Mouse (Mus musculus): Measurements from ENCODE around the gene Ece2. TPM values are rescaled to one million over a fixed set of nuclear protein-coding genes. Genes with fewer than 3 reads are reported as not detected.

The Ece2 gene
- 0.18 and 0.32 TPM in 2 replicates for polyA plus RNA-seq (2012; rRNA removed)

GRCm38 (mm10) chr16:20629731-20630634 lies at the start of gene Ece2:
Gene Ece2, plus strand, starts transcription at chr16:20629828.
- no peak for DNase-seq (ENCODE audit: low read depth)

- DNase-seq (ENCODE audit: low read depth) = no peak
These were observed 40.2 kb upstream of the Ece2 start, which contains the start of gene Vwa5b2 for GRCm38 (mm10) chr16:20589366-20589938. Gene Vwa5b2, plus strand, starts transcription at chr16:20589471.

GRCm38 (mm10) chr16:20589939-20590679 lies 39.5 kb upstream of the Ece2 start:
- DNase-seq (ENCODE audit: low read depth) = no peak

GRCm38 (mm10) chr16:20590680-20591038 lies 39.0 kb upstream of the Ece2 start:
- no peak for DNase-seq (ENCODE audit: low read depth)

- no peak for DNase-seq (ENCODE audit: low read depth)
These were observed 38.4 kb upstream of the Ece2 start for GRCm38 (mm10) chr16:20591076-20591705.

- no peak for DNase-seq (ENCODE audit: low read depth)
These were observed 34.5 kb upstream of the Ece2 start for GRCm38 (mm10) chr16:20595060-20595673.

- no peak for DNase-seq (ENCODE audit: low read depth)
These were observed 33.9 kb upstream of the Ece2 start for GRCm38 (mm10) chr16:20595737-20596136.

GRCm38 (mm10) chr16:20596687-20597441 lies 32.8 kb upstream of the Ece2 start:
- DNase-seq (ENCODE audit: low read depth) = no peak

- DNase-seq (ENCODE audit: low read depth) = no peak
These were observed 29.1 kb upstream of the Ece2 start for GRCm38 (mm10) chr16:20600511-20600910.

GRCm38 (mm10) chr16:20604705-20605104 lies 24.9 kb upstream of the Ece2 start:
- no peak for DNase-seq (ENCODE audit: low read depth)

- DNase-seq (ENCODE audit: low read depth) = no peak
These were observed 18.9 kb upstream of the Ece2 start for GRCm38 (mm10) chr16:20610501-20611356.

- DNase-seq (ENCODE audit: low read depth) = peak; percentile 68
These were observed 18.0 kb upstream of the Ece2 start, which contains the start of the genes Eef1akmt4, Gm49333 and Alg3 for GRCm38 (mm10) chr16:20611357-20612227. Gene Eef1akmt4, plus strand, starts transcription at chr16:20611593. Gene Gm49333, plus strand, starts transcription at chr16:20611610. Gene Alg3, minus strand, starts transcription at chr16:20611735.

- no peak for DNase-seq (ENCODE audit: low read depth)
These were observed 9.9 kb upstream of the Ece2 start for GRCm38 (mm10) chr16:20619541-20620398.

- no peak for DNase-seq (ENCODE audit: low read depth)
These were observed 9.3 kb upstream of the Ece2 start for GRCm38 (mm10) chr16:20620399-20620735.

- no peak for DNase-seq (ENCODE audit: low read depth)
These were observed 8.9 kb upstream of the Ece2 start for GRCm38 (mm10) chr16:20620751-20621190.

GRCm38 (mm10) chr16:20621191-20621990 lies 8.2 kb upstream of the Ece2 start, which contains the start of gene Camk2n2:
Gene Camk2n2, minus strand, starts transcription at chr16:20621287.
- DNase-seq (ENCODE audit: low read depth) = no peak

Data from gonadal fat pad, adult 2 months (tissue).